Mouse (Mus musculus): ENCODE results near the gene Uba2.
"Not testable (repeated sequence)": the region's sequence is repeated elsewhere in the genome, so short reads cannot be mapped to it uniquely, and the experiment has no call there.

The Uba2 gene

DNA sequence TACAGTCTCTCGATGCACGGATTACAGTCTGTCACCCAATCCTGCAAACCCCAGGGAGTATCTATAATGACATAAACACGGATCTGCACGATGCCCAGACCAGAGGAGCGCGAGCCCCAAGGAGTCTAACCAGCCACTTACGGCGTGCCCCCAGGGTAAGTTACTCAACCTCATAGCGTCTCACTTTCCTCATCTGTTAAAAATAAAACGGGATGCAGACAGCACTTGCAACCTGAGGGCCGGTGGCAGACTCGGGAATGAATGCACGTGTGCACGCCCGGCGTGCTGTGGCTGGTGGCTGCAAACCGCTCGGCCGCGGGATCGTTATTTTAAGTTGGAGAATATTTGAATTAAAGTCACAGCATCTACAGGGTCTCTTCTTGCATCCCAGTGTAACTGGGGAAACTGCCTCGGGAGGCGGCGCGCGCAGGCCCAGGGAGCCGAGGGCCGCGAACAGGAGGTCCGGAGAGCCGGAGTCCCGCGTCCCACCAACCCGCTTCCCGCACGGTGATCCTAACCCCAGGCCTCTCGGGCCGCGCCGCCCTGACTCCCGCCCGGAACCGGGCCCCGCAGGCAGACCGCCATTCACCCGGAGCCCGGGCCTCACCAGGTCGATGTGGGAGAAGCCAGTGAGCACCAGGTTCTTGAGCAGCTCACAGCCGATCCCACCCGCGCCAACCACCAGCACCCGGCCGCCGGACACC, 1.5 kb downstream of the Uba2 start:
- no peak for DNase-seq (ENCODE audit: extremely low read depth, low read depth, low spot score)

GRCm38 (mm10) chr7:34166850-34167249, 2.5 kb downstream of the Uba2 start:
- no peak for DNase-seq (ENCODE audit: extremely low read depth, low read depth, low spot score)

DNA sequence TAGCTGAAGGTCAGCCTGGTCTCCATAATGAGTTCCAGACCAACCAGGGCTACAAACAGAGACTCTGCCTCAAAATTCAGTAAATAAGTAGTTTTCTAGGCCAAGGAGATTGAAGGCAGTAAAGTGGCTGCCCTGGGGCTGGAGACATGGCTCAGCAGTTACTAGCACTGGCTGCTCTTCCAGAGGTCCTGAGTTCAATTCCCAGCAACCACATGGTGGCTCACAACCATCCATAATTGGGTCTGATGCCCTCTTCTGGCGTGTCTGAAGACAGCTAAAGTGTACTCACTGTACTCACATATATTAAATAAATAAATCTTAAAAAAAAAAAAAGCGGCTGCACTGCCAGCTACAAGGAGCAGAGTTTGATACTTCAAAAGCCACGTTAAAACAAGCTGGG, 3.4 kb downstream of the Uba2 start:
- no peak for DNase-seq (ENCODE audit: extremely low read depth, low read depth, low spot score)

GRCm38 (mm10) chr7:34164671-34165070, 4.7 kb downstream of the Uba2 start:
- no peak for DNase-seq (ENCODE audit: extremely low read depth, low read depth, low spot score)

- DNase-seq (ENCODE audit: extremely low read depth, low read depth, low spot score): no peak
These were observed 10.2 kb downstream of the Uba2 start for GRCm38 (mm10) chr7:34159167-34159566.

DNA sequence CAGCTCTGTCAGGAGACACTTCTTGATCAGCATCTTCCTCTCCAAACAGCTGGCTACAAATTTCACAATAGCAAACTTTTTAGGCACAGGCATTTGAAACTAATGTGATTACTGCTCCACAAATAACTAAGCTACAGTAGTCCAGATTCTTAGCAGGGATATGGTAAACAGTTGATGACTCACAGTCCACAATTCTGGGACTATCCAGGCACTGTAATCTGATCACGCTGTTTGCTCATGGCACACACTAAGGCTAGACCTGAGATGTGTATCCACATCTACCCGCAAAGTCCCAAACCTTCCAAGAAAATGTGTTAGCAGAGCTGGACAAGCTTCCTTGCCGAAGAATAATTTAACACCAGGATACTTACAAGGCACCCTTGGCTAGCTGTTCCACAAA, 11.4 kb downstream of the Uba2 start:
- DNase-seq (ENCODE audit: extremely low read depth, low read depth, low spot score): no peak

DNA sequence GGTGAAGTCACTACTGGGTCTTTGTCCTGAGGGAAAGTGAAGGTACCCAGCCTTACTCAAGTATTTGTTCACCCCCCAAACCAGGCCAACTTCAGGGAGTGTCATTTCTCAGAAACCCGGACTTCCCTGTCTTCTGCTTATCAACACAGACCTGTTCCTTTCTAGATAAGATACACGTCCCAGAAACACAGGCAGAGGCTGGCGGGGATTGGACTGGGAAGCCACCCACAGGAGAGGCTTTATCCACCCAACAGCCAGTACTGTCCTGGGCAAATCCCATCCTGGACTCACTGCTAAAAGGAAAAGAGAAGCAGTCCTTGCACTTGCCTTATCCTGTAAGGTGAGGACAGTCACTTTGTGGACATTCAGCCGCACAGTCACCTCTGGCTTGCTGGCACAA, 22.2 kb downstream of the Uba2 start:
- no peak for DNase-seq (ENCODE audit: extremely low read depth, low read depth, low spot score)

- no peak for DNase-seq (ENCODE audit: extremely low read depth, low read depth, low spot score)
These were observed 28.3 kb downstream of the Uba2 start for GRCm38 (mm10) chr7:34141123-34141522.

GRCm38 (mm10) chr7:34139493-34139892, 29.9 kb downstream of the Uba2 start:
- no peak for DNase-seq (ENCODE audit: extremely low read depth, low read depth, low spot score)

DNA sequence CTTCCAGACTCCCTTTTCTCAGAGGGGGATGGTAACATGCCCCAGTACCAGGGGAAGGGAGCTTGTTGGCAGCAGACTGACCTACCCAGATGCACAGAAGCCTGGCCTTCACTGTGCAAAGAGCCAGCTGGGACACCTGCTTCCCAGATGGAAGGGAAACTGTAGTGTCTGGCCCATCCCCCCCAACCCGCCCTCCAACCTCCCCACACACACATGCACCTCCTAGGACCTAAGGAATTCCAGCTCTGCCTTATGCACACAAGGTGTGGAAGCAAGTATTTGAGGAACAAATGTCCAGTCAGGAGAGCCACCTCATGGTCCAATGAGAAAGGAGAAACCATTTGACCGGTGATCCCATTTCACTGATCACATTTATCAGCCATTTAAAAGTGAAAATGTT, 35.1 kb downstream of the Uba2 start:
- no peak for DNase-seq (ENCODE audit: extremely low read depth, low read depth, low spot score)

GRCm38 (mm10) chr7:34133117-34133762, 36.2 kb downstream of the Uba2 start, which contains the start of gene Wtip:
TSS of gene Wtip (minus strand) at chr7:34133268.
- no peak for DNase-seq (ENCODE audit: extremely low read depth, low read depth, low spot score)

DNA sequence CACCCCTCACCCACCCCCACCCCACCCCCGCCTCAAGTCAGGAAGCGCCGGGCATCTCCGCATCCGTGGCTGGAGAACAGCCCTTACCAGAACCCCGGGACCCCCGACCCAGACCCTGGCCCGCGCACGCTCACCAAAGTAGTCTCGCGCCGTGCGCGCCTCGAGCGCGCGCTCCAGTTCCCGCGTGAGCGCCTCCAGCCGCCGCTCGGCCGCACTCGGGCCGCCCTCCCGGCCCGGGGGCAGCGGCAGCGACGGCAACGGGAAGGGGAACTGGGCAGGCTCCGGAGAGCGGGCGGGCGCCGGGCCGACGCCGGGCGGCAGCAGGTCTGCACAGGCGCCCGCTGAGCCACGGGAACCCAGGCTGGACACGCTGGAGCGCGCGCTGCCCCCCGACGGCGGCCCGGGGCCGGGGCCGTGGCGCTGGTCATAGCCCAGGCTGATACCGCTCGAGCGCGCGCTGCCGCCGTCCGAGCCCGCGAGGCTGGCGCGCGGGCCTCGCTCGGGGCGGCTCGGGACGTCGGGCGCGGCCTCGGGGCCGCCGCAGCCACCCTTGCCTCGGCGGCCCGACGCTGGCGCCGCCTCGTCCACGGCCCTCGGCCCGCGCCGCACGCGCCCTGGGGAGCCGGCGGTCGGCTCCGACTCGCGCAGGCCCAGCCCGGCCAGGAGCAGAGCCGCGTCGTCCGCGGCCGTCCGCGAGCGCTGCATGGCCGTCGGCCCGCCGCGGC, 36.9 kb downstream of the Uba2 start:
- no peak for DNase-seq (ENCODE audit: extremely low read depth, low read depth, low spot score)

DNA sequence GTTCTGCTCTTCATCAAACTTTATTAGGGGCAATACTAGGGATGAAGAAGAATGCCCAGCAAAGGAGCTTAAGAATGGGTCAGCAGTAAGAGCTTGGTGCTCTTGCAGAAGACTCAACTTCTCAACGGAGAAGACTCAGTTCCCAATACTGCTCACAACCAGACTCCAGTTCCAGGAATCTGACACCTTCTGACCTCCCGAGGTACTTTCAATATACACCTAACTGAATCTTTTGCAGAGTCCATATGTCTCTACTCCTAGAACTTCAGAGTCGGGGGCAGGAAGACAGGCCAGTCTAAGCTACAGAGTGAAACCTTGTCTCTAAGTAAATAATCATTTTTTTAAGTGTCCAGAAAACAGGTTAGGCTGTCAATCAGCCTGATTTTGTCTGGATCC, 37.4 kb downstream of the Uba2 start:
- no peak for DNase-seq (ENCODE audit: extremely low read depth, low read depth, low spot score)

- no peak for DNase-seq (ENCODE audit: extremely low read depth, low read depth, low spot score)
These were observed 38.3 kb downstream of the Uba2 start for GRCm38 (mm10) chr7:34131118-34131517.

DNA sequence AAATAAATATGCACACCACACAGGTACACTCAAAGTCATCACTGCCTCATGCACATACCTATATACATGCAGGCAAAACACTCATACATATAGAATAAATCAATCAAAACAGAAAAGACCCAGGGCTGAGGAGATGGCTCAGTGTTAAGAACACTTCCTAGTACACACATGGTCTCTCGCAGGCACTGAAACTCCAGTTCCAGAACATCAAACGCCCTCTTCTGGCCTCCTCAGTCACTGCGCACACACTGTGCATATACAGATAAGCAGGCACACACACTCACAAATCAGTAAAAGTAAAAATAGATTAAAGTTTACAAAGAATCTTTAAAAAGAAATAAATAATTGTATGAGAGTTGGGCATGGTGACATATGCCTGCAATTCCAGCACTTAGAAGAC, 43.1 kb downstream of the Uba2 start:
- DNase-seq (ENCODE audit: extremely low read depth, low read depth, low spot score): no peak

DNA sequence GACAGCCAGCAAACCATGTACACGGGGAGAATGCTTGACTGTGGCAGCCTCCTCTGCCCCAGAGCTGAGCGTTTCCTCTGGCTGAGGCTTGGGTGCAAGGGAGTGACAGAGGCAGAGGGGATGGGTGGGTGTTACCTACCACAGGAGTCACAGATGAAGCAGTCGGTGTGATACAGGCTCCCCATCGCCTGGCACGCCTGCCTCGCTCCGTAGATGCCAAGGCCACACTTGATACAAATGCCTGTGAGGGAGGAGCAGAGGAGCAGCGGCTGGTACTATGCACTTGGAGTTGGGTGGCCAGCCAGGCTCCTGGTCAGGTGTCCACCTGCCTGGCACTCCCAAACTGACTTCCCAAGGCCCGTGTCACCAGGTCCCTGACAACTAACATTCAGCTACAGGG, 44.1 kb downstream of the Uba2 start:
- DNase-seq (ENCODE audit: extremely low read depth, low read depth, low spot score): no peak

DNA sequence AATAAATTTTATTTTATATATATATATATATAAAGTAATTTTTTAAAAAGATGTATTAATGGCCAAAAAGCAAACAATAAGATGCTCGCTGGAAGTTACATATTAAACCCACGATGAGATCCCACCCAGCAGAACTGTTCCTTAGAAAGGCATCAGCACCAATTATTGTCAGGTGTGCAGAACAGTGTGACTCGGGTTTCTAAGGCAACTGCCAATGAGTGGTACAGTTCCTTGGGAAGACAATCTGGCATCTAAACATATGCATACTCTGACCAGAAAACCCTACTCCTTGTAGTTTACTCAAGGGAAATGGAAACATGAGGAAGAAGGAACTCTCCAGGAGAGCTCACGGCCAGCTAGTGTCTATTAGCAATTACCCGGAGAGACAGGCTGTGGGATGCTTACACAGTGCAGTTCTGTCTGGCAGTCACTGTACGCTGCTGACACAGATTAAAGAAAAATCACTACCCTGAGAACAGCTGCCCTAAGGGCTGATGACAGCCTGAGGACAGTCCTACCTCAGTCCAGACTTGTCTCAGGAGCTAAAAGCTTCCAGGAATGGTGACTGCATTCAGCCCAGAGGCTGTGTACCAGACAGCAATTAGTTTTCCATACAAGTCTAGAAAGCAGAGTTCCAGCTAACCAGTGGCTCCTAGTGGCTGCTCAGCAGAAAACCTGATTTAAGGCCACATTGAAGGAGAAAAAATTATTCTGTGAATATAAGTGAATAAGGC, 46.2 kb downstream of the Uba2 start:
- DNase-seq (ENCODE audit: extremely low read depth, low read depth, low spot score): no peak

- DNase-seq (ENCODE audit: extremely low read depth, low read depth, low spot score): not testable (repeated sequence)
These were observed 48.8 kb downstream of the Uba2 start for GRCm38 (mm10) chr7:34120636-34121035.

DNA sequence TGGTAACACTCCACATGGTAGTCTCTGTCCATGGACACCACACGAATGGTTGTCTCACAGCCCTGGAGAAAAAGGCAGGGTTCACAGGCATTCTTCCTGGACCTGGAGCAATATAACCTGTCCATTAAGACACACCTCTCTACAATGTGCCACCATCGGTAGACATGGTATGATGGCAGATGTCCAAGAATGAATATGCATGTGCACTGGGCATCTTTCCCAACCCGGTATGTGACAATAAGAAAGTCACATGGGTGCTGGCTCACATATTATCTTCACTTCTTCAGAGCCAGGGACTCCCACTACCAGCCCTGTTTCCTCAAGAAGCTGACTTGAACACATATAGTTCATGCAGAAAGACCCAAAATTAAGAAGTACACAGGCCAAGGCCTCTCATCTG, 52.8 kb downstream of the Uba2 start:
- DNase-seq (ENCODE audit: extremely low read depth, low read depth, low spot score): peak; percentile 50

DNA sequence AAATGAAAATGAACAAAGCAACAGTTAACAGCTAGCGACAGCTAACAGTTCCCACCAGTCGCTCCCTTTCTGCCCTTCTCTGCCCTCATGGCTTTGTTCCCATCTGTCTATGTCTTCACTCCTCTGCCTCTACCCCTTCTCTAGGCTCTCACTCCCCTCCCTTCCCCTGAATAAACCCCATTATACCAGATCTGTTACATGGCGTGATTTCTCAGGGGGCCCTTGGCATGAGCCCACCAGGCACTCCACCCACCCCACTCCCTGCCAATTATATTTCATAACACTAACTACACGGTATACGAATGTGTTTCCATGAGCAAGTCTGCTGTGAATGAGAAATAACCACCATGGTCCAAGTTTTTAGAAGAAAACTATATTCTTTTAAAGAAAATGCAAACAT, 60.2 kb downstream of the Uba2 start:
- DNase-seq (ENCODE audit: extremely low read depth, low read depth, low spot score): no peak

DNA sequence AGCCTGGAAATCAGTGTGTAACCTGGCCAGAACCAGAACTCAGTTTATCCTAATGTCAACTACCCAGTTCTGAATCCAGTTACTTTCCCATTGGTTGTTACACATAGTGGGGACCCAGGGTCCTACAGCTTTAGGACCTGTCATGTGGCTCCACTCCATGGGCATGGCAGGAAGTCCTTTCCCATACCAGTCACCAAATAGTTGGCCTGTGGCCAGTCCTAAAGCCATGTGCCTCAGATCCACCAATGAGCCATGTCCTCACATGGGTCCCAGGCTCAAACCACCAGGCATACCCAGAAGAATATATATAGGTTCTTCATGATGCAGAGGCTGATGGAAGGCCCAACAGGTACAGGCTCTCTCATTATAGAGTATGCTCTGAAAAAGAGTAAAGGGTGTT, 68.1 kb downstream of the Uba2 start:
- no peak for DNase-seq (ENCODE audit: extremely low read depth, low read depth, low spot score)

DNA sequence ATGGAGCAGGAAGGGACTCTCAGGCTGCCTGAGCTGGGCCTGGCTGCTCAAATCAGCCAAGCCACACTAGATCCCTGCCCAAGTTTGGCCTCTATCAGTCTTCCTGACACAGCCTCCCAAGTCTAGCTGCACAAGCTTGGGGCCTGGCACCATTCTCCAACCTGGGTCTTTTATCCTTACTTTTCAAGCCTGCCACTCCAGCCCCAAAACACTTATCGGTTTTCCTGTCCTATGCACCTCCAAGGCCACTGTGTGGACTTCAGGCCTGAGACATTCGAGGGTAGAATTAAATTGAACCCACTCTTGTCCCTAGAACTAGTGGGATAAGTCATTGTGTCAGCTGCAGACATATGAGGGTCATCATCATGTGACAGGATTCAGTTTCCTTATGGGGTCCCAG, 69.4 kb downstream of the Uba2 start:
- DNase-seq (ENCODE audit: extremely low read depth, low read depth, low spot score): no peak
